Mouse (Mus musculus) intestine, embryonic 14.5 days (tissue): ENCODE results near the gene Chn2. TPM values are rescaled to one million over a fixed set of nuclear protein-coding genes. Genes with fewer than 3 reads are reported as not detected.

Experiments
- ATAC-seq: fragments of 200-750 bp; cut with Nextera tagmentation; replicated peaks from 2 replicates; pipeline ENCODE4 v1.8.0; 2017; ENCODE audit warnings: low read depth, moderate number of reproducible peaks, moderate TSS enrichment, moderate library complexity; ENCODE audit not compliant: low FRiP score, low TSS enrichment
- DNase-seq: peaks from one replicate; pipeline ENCODE4 v3.0.0-alpha.2; 2018; ENCODE audit warnings: low spot score
- H3K27ac ChIP-seq: fragments of 300-500 bp; sonication (generic); 2 replicates; pipeline ENCODE4 v1.5.1; 2014; ENCODE audit warnings: low read depth, mild to moderate bottlenecking, control low read depth
- H3K27me3 ChIP-seq: fragments of 300-500 bp; sonication (generic); replicated peaks from 2 replicates; pipeline ENCODE4 v1.6.1; 2014; ENCODE audit warnings: low read length, control low read depth; ENCODE audit not compliant: control insufficient read depth, insufficient read depth
- H3K36me3 ChIP-seq: fragments of 300-500 bp; sonication (generic); 2 replicates; pipeline ENCODE4 v1.6.1; 2014; ENCODE audit warnings: low read length, control low read depth; ENCODE audit not compliant: control insufficient read depth, insufficient read depth
- H3K4me1 ChIP-seq: fragments of 300-500 bp; sonication (generic); replicated peaks from 2 replicates; pipeline ENCODE4 v1.6.1; 2014; ENCODE audit warnings: low read length, control low read depth, mixed read lengths; ENCODE audit not compliant: control insufficient read depth, insufficient read depth
- H3K4me2 ChIP-seq: fragments of 300-500 bp; sonication (generic); 2 replicates; pipeline ENCODE4 v1.6.1; 2014; ENCODE audit warnings: low read length
- H3K4me3 ChIP-seq: fragments of 300-500 bp; sonication (generic); 2 replicates; pipeline ENCODE4 v1.5.1; 2014; ENCODE audit warnings: low read depth, low read length, control low read depth, mixed read lengths
- H3K9ac ChIP-seq: fragments of 300-500 bp; sonication (generic); 2 replicates; pipeline ENCODE4 v1.6.1; 2014; ENCODE audit warnings: mild to moderate bottlenecking, low read length
- H3K9me3 ChIP-seq: fragments of 300-500 bp; sonication (generic); 2 replicates; pipeline ENCODE4 v1.6.1; 2016; ENCODE audit warnings: low read length, control low read depth; ENCODE audit not compliant: control insufficient read depth
- WGBS: fragments of 180-500 bp; shearing (Covaris S2); extraction: QIAGEN DNeasy Blood & Tissue Kit; methylation state at CpG from one replicate; pipeline ENCODE4 v1.1.7; 2014; 5-methylcytosine and 5-hydroxymethylcytosine counted together
- polyA plus RNA-seq: library from polyadenylated mRNA; unstranded; fragments of >200 nt; fragmentation: Nextera tagmentation; extraction: Ambion mirVana; gene quantifications from 2 replicates; pipeline ENCODE4 v1.2.1, GENCODE M21; 2014

The Chn2 gene
- polyA plus RNA-seq, 1 experiment from 2014 or later = 25.0 TPM

DNA sequence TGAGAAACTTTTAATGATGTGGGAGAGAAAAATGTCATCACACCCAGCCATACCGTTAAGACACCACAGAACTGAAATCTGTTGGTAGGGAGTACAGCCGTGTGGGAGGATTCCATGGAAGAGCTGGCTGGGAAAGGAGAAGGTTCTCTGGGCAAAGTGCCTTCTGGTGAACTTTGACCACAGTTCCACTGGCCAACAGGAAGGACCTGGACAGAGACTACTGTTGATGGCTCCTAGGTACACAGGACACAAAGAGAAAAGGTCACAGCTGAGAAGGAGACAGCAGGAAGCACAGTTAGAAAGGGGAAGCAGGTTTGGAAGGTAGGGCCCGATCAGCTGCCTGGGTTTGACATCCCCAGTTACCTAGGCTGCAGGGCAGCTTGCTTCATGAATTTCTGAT, 3.8 kb upstream of the Chn2 start:
- WGBS = 73% methylated on average over 3 of the region's 3 CpGs
- ATAC-seq (no peak), DNase-seq (no peak)
- H3K4me1 ChIP-seq = peaks cover 5% of the 10 kb centered on the region; the same call in 1 of the 2 replicates
- H3K27me3 ChIP-seq = peaks cover 10% of the 10 kb centered on the region
- H3K27ac ChIP-seq = no peak overlapping the region
- no peaks in the 10 kb centered on the region for H3K9me3 ChIP-seq
- no peak overlapping the region for H3K4me3 ChIP-seq
- no peak overlapping the region for H3K4me2 ChIP-seq
- no peak overlapping the region for H3K9ac ChIP-seq
- H3K36me3 ChIP-seq = no peaks in the 10 kb centered on the region

DNA sequence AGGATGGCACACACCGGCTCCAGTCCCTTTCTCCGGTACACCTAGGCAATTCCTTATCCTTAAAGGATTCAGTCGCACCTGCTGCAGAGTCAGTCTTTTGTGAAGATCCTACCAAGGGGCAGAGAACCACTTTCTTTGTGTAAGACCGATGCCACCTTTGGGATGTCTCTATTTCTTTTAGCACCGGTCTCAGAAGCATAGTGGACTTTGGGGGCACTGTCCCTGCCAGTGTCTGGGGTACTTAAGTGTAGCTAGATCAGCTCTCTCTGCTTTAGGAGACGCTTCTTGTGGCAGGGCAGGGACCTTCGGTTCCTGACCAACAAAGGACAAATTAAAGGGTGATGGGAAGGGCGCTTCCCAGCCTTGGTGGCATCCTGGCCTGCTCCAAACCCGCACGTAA, 488 bp upstream of the Chn2 start:
- peaks cover 5% of the 10 kb centered on the region; the same call in 1 of the 2 replicates for H3K4me1 ChIP-seq
- no peak for DNase-seq
- 16% methylated on average over 10 of the region's 10 CpGs for WGBS

DNA sequence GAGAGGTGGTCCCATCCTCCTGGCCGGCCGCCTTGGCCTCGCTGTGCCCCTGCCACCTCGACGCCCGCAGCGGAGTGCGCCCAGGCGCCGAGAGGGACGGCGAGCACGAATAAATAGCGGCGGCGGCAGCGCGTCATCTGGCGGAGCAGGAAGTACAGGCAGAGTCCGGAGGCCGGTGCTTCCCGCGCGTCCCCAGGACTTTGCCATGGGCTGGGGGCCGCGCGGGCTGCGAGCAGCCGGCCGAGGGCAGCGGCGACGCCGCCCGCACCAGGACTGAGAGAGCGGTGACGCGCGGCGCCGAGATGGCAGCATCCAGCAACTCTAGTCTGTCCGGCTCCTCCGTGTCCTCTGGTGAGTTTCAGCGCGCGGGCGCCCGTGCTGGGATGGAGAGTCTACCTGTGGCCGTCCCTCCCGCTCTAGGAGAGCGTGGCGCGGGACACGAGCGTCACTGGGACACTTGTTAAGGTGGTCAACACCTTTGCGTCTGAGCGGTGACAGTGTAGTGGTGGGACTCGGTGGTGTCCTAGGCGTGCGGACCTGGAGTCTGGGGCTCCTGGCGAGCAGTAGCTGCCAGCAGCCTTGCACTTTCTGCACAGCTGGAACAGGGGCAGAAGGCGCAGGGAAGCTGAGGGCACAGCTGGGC, 572 bp downstream of the Chn2 start:
- Histone ChIP-seq H3K36me3 (no peaks in the 10 kb centered on the region), H3K4me3 (peak overlapping the region; percentile 59), H3K4me2 (peak overlapping the region; percentile 90), H3K9me3 (no peaks in the 10 kb centered on the region), H3K9ac (peak overlapping the region; percentile 61), H3K27me3 (peaks cover 20% of the 10 kb centered on the region), H3K27ac (peak overlapping the region; percentile 75), H3K4me1 (peaks cover 5% of the 10 kb centered on the region; the same call in 1 of the 2 replicates)
- DNase-seq (peak; percentile 89), ATAC-seq (peak; percentile 78)
- WGBS = 1% methylated on average over 61 of the region's 62 CpGs

More for the DNA sequence above, 488 bp upstream of the Chn2 start:
- Histone ChIP-seq H3K9me3 (no peaks in the 10 kb centered on the region), H3K4me2 (peak overlapping the region; percentile 90), H3K9ac (peak overlapping the region; percentile 61), H3K27me3 (peaks cover 20% of the 10 kb centered on the region), H3K4me3 (peak overlapping the region; percentile 59), H3K36me3 (no peaks in the 10 kb centered on the region), H3K27ac (no peak overlapping the region)
- ATAC-seq = no peak

DNA sequence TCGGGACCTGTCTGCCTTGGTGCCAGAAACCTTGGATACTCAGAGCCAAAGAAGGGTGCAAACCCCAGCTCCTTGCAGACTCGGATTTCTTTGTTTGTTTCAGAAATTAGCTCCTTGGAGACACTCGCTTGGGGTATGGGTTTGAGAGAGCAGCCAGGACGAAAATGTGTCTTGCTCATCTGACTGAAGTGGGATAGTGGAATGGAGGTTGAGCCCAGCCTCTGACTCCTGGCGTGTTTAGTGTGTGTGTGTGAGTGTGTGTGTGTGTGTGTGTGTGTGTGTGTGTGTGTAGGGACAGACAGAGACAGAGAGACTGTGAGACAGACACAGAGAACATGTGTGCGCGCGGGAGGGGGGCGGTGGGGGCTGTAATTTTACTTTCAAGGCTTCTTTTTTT, 1.1 kb downstream of the Chn2 start:
- Histone ChIP-seq H3K4me3 (peak overlapping the region; percentile 59), H3K4me1 (peaks cover 5% of the 10 kb centered on the region; the same call in 1 of the 2 replicates), H3K36me3 (no peaks in the 10 kb centered on the region), H3K27me3 (peaks cover 20% of the 10 kb centered on the region), H3K4me2 (peak overlapping the region; percentile 90), H3K9ac (peak overlapping the region; percentile 61), H3K9me3 (no peaks in the 10 kb centered on the region), H3K27ac (peak overlapping the region; percentile 75; the same call in 1 of the 2 replicates)
- ATAC-seq (no peak), DNase-seq (no peak)
- WGBS = 23% methylated on average over 9 of the region's 9 CpGs

DNA sequence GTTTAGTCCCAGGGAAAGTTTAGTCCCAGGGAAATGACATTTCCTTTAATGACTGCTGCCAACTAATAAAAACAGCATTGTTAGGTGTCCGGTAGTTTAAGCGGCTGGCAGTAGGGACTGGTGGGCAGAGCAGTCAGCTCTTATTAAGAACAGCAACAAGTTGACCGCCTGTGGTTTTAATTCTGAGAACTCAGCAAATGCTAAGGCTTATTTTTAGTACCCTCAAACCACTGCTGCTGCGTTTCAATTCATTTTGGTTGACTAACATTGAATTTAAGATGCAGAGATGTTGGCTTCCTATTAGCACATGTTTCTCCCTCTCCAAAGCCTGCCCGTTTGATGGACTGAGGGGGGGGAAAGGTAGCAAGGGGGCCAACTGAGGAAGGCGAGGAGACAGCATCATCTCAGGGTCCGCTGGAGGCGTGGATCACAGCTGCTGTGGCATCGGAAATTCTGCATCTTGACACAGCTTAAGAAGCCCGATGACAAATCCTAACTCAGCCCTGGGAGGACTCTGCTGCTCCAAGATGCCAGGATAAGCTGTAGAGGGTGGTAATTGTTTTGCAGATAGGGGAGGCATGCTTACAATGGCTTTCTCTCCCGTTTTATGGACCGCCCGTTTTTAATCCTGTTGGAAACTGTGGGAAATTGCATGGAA, 2.2 kb downstream of the Chn2 start:
- ATAC-seq = no peak
- H3K27me3 ChIP-seq = peaks cover 20% of the 10 kb centered on the region

DNA sequence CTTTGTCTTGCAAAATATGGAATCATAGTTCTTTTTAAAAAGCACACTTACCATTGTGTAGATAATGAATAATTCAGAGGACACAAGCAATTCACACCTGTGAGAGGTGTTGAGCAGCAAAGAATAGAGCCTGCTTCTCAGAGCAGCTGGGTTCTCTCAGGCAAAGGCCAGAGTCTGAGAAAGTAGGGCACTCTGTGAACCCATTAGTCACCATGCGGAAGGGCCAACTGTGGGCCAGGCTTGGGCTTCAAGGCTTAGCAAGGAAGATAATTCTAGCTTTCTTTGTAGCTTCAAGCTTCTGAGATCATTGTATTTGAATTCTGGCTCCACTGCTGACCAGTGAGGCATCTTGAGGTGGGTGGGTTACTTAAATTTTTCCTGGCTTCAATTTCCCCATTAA, 2.8 kb downstream of the Chn2 start:
- no peak overlapping the region for H3K4me3 ChIP-seq
- 94% methylated on average over 1 of the region's 1 CpGs for WGBS
- H3K9ac ChIP-seq = no peak overlapping the region
- H3K4me2 ChIP-seq = no peak overlapping the region
- no peak for ATAC-seq
- H3K27ac ChIP-seq = no peak overlapping the region
- H3K27me3 ChIP-seq = peaks cover 20% of the 10 kb centered on the region
- no peaks in the 10 kb centered on the region for H3K36me3 ChIP-seq
- H3K4me1 ChIP-seq = peaks cover 5% of the 10 kb centered on the region; the same call in 1 of the 2 replicates
- no peaks in the 10 kb centered on the region for H3K9me3 ChIP-seq
- no peak for DNase-seq

More for the DNA sequence above, 2.2 kb downstream of the Chn2 start:
- Histone ChIP-seq H3K36me3 (no peaks in the 10 kb centered on the region), H3K4me3 (no peak overlapping the region), H3K9me3 (no peaks in the 10 kb centered on the region), H3K4me1 (peaks cover 5% of the 10 kb centered on the region; the same call in 1 of the 2 replicates), H3K27ac (no peak overlapping the region), H3K9ac (no peak overlapping the region), H3K4me2 (peak overlapping the region; percentile 90)
- WGBS = 49% methylated on average over 13 of the region's 13 CpGs
- no peak for DNase-seq

DNA sequence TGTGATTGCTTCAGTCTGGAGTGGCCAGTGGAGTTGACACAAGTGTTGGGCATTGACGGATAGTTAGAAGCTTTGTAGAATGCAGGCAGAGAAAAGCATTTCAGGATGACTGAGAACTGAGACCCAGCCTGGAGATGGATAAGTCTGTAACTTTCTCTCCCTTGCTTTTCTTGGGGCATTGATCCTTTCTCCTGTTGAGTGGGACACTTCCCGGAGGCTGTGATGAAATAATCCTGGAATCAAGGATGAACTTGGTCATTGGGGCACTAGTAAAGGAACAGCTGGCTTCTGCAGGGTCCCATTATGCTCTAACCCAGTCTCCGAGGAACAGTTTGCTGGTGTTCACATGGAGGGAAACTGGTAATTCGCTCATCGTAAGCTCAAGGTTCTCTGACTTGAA, 4.2 kb downstream of the Chn2 start:
- Histone ChIP-seq H3K9me3 (no peaks in the 10 kb centered on the region), H3K36me3 (no peaks in the 10 kb centered on the region), H3K9ac (no peak overlapping the region), H3K27me3 (peaks cover 11% of the 10 kb centered on the region), H3K4me1 (peaks cover 5% of the 10 kb centered on the region; the same call in 1 of the 2 replicates), H3K4me3 (no peak overlapping the region), H3K27ac (no peak overlapping the region), H3K4me2 (no peak overlapping the region)
- no peak for DNase-seq
- no peak for ATAC-seq
- WGBS = 91% methylated on average over 5 of the region's 5 CpGs

DNA sequence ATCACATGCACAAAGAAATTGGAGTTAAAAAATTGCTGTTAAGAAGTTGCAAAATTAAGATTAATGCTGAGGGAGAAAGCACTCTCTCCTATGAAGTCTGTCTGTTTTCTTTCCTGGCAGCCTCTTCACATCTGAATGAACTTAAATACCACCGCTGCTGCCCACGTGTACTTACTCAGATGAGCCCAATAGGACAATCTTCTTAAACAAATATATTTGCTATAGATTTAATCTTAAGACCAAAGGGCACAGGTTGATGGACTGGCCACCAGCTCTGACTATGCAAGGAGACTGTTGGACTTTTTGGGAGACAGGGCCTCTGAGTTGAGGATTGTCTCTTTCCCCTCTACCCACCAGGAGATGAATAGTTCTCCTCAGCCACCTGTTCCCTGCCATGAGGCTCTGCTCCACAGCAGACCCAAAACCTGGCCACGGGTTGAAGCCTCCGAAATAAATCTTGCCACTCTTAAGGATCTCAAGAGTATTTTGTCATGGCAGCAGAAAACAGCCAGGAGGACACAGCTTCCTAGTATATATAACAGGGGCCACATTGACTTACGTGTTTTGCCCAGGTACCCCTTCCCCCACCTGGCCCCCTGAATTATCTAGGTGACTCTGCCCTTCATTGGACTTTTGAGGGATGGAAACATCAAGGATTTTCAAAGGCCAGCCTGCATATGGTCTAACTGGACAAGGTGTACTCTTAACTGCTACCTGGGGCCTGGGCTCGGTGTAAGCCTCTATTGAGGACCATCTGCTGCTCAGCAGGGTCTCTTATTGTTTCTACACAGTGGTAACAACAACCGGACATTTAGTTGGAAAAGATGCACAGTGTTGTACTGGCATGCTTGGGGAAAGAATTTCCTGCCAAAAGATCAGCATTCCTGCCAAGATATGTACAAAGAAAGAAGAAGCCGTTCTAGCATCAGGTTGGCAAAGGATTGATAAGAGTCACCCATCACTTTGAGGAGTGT, 6.7 kb downstream of the Chn2 start:
- H3K27me3 ChIP-seq = peaks cover 7% of the 10 kb centered on the region; the same call in 1 of the 2 replicates
- 81% methylated on average over 8 of the region's 8 CpGs for WGBS
- no peak overlapping the region for H3K27ac ChIP-seq
- H3K4me2 ChIP-seq = no peak overlapping the region
- ATAC-seq (no peak), DNase-seq (no peak)
- H3K9ac ChIP-seq = no peak overlapping the region
- no peaks in the 10 kb centered on the region for H3K4me1 ChIP-seq
- no peak overlapping the region for H3K4me3 ChIP-seq
- no peaks in the 10 kb centered on the region for H3K9me3 ChIP-seq
- H3K36me3 ChIP-seq = no peaks in the 10 kb centered on the region
